Mouse (Mus musculus) ES-Bruce4 (cell line): ENCODE results near the gene Zfp319. TPM values are rescaled to one million over a fixed set of nuclear protein-coding genes. Genes with fewer than 3 reads are reported as not detected.
"Not testable (repeated sequence)": the region's sequence is repeated elsewhere in the genome, so short reads cannot be mapped to it uniquely, and the experiment has no call there.

Experiments used
- H3K27ac ChIP-seq: 2 replicates; pipeline ENCODE4 v1.5.1; 2012; ENCODE audit warnings: low read length, inconsistent platforms; ENCODE audit not compliant: insufficient read depth
- H3K27me3 ChIP-seq: 2 replicates; pipeline ENCODE4 v1.6.1; 2012; ENCODE audit warnings: mild to moderate bottlenecking, low read length, inconsistent platforms; ENCODE audit not compliant: control insufficient read depth, poor library complexity, insufficient read depth, severe bottlenecking
- H3K36me3 ChIP-seq: 2 replicates; pipeline ENCODE4 v1.6.1; 2012; ENCODE audit warnings: inconsistent platforms, mild to moderate bottlenecking, low read length, moderate library complexity; ENCODE audit not compliant: control insufficient read depth, poor library complexity, insufficient read depth, severe bottlenecking
- H3K4me1 ChIP-seq: one replicate; pipeline ENCODE4 v1.8.1; 2011; ENCODE audit warnings: low read length; ENCODE audit not compliant: control insufficient read depth, insufficient read depth
- H3K4me3 ChIP-seq: 2 replicates; pipeline ENCODE4 v1.5.1; 2011; ENCODE audit warnings: low read depth, mild to moderate bottlenecking, low read length
- H3K9ac ChIP-seq: 2 replicates; pipeline ENCODE4 v1.6.1; 2012; ENCODE audit warnings: low read depth, mild to moderate bottlenecking, inconsistent platforms; ENCODE audit not compliant: poor library complexity, severe bottlenecking
- H3K9me3 ChIP-seq: replicated peaks from 2 replicates; pipeline ENCODE4 v1.6.1; 2012; ENCODE audit warnings: mild to moderate bottlenecking, low read length, inconsistent platforms; ENCODE audit not compliant: control insufficient read depth, poor library complexity, insufficient read depth, severe bottlenecking
- CTCF ChIP-seq: IDR thresholded peaks from one replicate; pipeline ENCODE4 v1.8.1; 2011; ENCODE audit warnings: low read depth, low read length
- EP300 ChIP-seq: IDR thresholded peaks from 2 replicates; pipeline ENCODE4 v1.6.1; 2011; ENCODE audit warnings: low read depth, low read length; ENCODE audit not compliant: insufficient read depth
- POLR2A ChIP-seq: IDR thresholded peaks from one replicate; pipeline ENCODE4 v1.8.1; 2011; ENCODE audit warnings: low read length; ENCODE audit not compliant: insufficient read depth
- polyA plus RNA-seq: library from polyadenylated mRNA; stranded (reverse); fragments of >200 nt; gene quantifications from 2 replicates; pipeline ENCODE4 v1.2.4, GENCODE M21; 2011; ENCODE audit warnings: low read depth; ENCODE audit not compliant: missing spikeins, insufficient read depth, insufficient read length

The Zfp319 gene
- 2.8 and 2.9 TPM in 2 replicates for polyA plus RNA-seq

GRCm38 (mm10) chr8:95331720-95332436 lies at the start of gene Zfp319, which contains the start of gene Usb1:
Zfp319 (minus strand) TSS chr8:95331950.
Usb1 (plus strand) TSS chr8:95332284.
- Histone ChIP-seq H3K27ac (peak within 1 kb of the TSS; percentile 86), H3K36me3 (no peaks in the 10 kb centered on the region), H3K27me3 (no peaks in the 10 kb centered on the region), H3K9ac (peak within 1 kb of the TSS; percentile 91), H3K9me3 (no peaks in the 10 kb centered on the region), H3K4me3 (peak within 1 kb of the TSS; percentile 93), H3K4me1 (no peaks in the 10 kb centered on the region)
- TF ChIP-seq CTCF (peak; percentile 25), POLR2A (peak; percentile 51), EP300 (0 out of 2 replicates have a peak, but pooled peaks have one; percentile 43)

- Histone ChIP-seq H3K4me3 (no peak overlapping the region), H3K4me1 (no peaks in the 10 kb centered on the region), H3K27me3 (no peaks in the 10 kb centered on the region), H3K9me3 (no peaks in the 10 kb centered on the region), H3K36me3 (no peaks in the 10 kb centered on the region), H3K27ac (no peak overlapping the region), H3K9ac (no peak overlapping the region)
- no peak for TF ChIP-seq EP300
- no peak for TF ChIP-seq POLR2A
- TF ChIP-seq CTCF, result no peak
Observed at GRCm38 (mm10) chr8:95380953-95381352, 49.2 kb upstream of the Zfp319 start.

GRCm38 (mm10) chr8:95378928-95379327 lies 47.2 kb upstream of the Zfp319 start:
- not testable (repeated sequence) for H3K27me3 ChIP-seq, H3K36me3 ChIP-seq, H3K27ac ChIP-seq, H3K9me3 ChIP-seq, H3K4me3 ChIP-seq, H3K4me1 ChIP-seq, H3K9ac ChIP-seq

GRCm38 (mm10) chr8:95377863-95378291 lies 46.1 kb upstream of the Zfp319 start:
- Histone ChIP-seq H3K27me3 (no peaks in the 10 kb centered on the region), H3K27ac (no peak overlapping the region), H3K9me3 (no peaks in the 10 kb centered on the region), H3K4me3 (no peak overlapping the region), H3K9ac (no peak overlapping the region), H3K36me3 (no peaks in the 10 kb centered on the region), H3K4me1 (no peaks in the 10 kb centered on the region)
- no peak for TF ChIP-seq EP300
- no peak for TF ChIP-seq POLR2A
- TF ChIP-seq CTCF, result no peak

GRCm38 (mm10) chr8:95377101-95377500 lies 45.4 kb upstream of the Zfp319 start:
- H3K27me3 ChIP-seq, result no peaks in the 10 kb centered on the region
- no peak overlapping the region for H3K27ac ChIP-seq
- H3K36me3 ChIP-seq, result no peaks in the 10 kb centered on the region
- H3K4me1 ChIP-seq, result peaks cover under 1% of the 10 kb centered on the region
- H3K9me3 ChIP-seq, result no peaks in the 10 kb centered on the region
- H3K9ac ChIP-seq, result no peak overlapping the region
- H3K4me3 ChIP-seq, result no peak overlapping the region
- TF ChIP-seq CTCF (no peak), POLR2A (no peak), EP300 (no peak)

GRCm38 (mm10) chr8:95376309-95376999 lies 44.7 kb upstream of the Zfp319 start:
- H3K27me3 ChIP-seq, result no peaks in the 10 kb centered on the region

More at GRCm38 (mm10) chr8:95376309-95376999, 44.7 kb upstream of the Zfp319 start:
- H3K9me3 ChIP-seq, result no peaks in the 10 kb centered on the region
- H3K4me3 ChIP-seq, result no peak overlapping the region
- H3K36me3 ChIP-seq, result no peaks in the 10 kb centered on the region
- H3K9ac ChIP-seq, result no peak overlapping the region
- TF ChIP-seq EP300 (no peak), POLR2A (no peak), CTCF (no peak)
- H3K27ac ChIP-seq, result no peak overlapping the region
- H3K4me1 ChIP-seq, result peaks cover 2% of the 10 kb centered on the region
